Mouse (Mus musculus) C2C12 (cell line): ENCODE measurements around the gene Txndc5.

Experiments used
- CTCF ChIP-seq: IDR thresholded peaks from one replicate; pipeline ENCODE4 v1.5.1; 2011; ENCODE audit not compliant: control insufficient read depth, insufficient read depth, insufficient read length
- MAX ChIP-seq: IDR thresholded peaks from one replicate; pipeline ENCODE4 v1.6.1; 2011; ENCODE audit warnings: mild to moderate bottlenecking, control low read depth
- MYOD1 ChIP-seq: IDR thresholded peaks from one replicate; pipeline ENCODE4 v1.6.1; 2011; ENCODE audit warnings: low read depth; ENCODE audit not compliant: control insufficient read depth, insufficient read length
- MYOG ChIP-seq: IDR thresholded peaks from one replicate; pipeline ENCODE4 v1.6.1; 2011; ENCODE audit not compliant: control insufficient read depth, insufficient read length; ENCODE audit errors: extremely low read depth
- USF1 ChIP-seq: IDR thresholded peaks from one replicate; pipeline ENCODE4 v1.6.1; 2011; ENCODE audit warnings: low read depth, mild to moderate bottlenecking, control low read depth, moderate library complexity

GRCm38 (mm10) chr13:38544769-38545445 is 16.3 kb upstream of the Txndc5 start:
- TF ChIP-seq CTCF (no peak), MYOD1 (no peak), MAX (no peak), USF1 (no peak), MYOG (no peak)
